ENCODE assay signal across 31 mouse cellular contexts in the genomic region with DNA sequence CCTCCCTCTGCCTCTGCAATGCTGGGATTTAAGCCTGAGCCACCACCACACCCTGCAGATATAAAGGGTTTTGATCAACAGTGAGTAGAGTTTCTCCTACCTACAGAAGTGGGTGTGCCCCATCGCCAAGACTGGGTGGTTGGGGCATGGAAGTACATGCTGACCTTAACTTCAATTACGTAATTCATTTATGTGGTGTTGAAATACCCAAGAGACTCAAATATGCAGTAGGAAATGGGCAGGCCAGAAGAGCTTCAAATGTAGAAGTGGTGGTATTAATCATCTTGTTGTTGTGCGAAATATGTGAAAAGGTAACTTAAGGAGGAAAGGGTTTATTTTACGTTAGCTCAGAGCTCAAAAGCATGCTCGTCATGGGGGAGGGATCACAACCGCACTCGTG.
DNase-seq lines count a peak whose midpoint lies in the region; ATAC-seq and TF ChIP-seq lines count a peak whose summit lies in the region.
"Had no signal": no experiment of that assay in that cellular context is flagged by ENCODE, and none has a peak within 500 bp of the region (broad histone marks: within the 10 kb centered on the region; RNA-seq: fewer than 3 reads in every experiment).

No protein-coding gene starts in this region.

- H3K9ac ChIP-seq in heart, embryonic 12.5 days = no peak overlapping the region
- no peak overlapping the region for H3K9ac ChIP-seq in lung, postnatal 0 days (replicated peaks; ENCODE audit: low read depth)
- H3K9ac ChIP-seq in heart, adult 2 months (ENCODE audit: low read depth, low read length) = no peak overlapping the region
- H3K9ac ChIP-seq: embryonic facial prominence, embryonic 15.5 days; heart, embryonic 15.5 days; hindbrain, embryonic 13.5 days; liver, embryonic 13.5 days; lung, embryonic 15.5 days; midbrain, embryonic 15.5 days had no signal

- DNase-seq in heart, adult 11 months = peak; percentile 68
- peak; percentile 79 for DNase-seq in lung, postnatal 0 days (ENCODE audit: low spot score)
- no peak for DNase-seq in lung, adult 2 months
- peak; percentile 25 for DNase-seq in fat pad, adult 2 months (ENCODE audit: extremely low read depth, low read depth, low spot score)
- DNase-seq in heart, adult 2 months = no peak
- no peak for DNase-seq in adrenal gland, adult 8-10 months
- DNase-seq: adrenal gland, postnatal 25 days; cerebellum, adult 18-20 months; cerebellum, postnatal 14 days; gastrocnemius, postnatal 25 days; heart, postnatal 4 days; kidney, adult 8-10 months; layer of hippocampus, postnatal 36 days; left cerebral cortex, postnatal 4 days; liver, embryonic 13.5 days; right cerebral cortex, adult 18-20 months; spleen, adult 18-20 months; thymus, adult 18-20 months; thymus, postnatal 25 days had no signal

- H3K27ac ChIP-seq in heart, embryonic 12.5 days (ENCODE audit: poor library complexity, severe bottlenecking) = no peak overlapping the region
- H3K27ac ChIP-seq in lung, postnatal 0 days (ENCODE audit: low read length) = no peak overlapping the region
- H3K27ac ChIP-seq in heart, adult 2 months = no peak overlapping the region
- H3K27ac ChIP-seq: embryonic facial prominence, embryonic 10.5 days; embryonic facial prominence, embryonic 15.5 days; heart, embryonic 15.5 days; hindbrain, embryonic 13.5 days; kidney, postnatal 0 days; liver, embryonic 13.5 days; lung, embryonic 15.5 days; midbrain, embryonic 15.5 days had no signal

- no peak for TF ChIP-seq CTCF in lung, postnatal 0 days (IDR thresholded peaks at IDR 0.05)
- TF ChIP-seq CTCF in lung, adult 2 months (IDR thresholded peaks at IDR 0.05; ENCODE audit: insufficient read depth, low read length) = no peak
- no peak for TF ChIP-seq CTCF in heart, adult 2 months (IDR thresholded peaks at IDR 0.05)

- no peak for ATAC-seq in heart, embryonic 12.5 days (ENCODE audit: insufficient number of reproducible peaks, low FRiP score)
- ATAC-seq in lung, postnatal 0 days = peak; percentile 93
- ATAC-seq in monocyte, adult 5-6 weeks (replicated peaks; ENCODE audit: insufficient number of reproducible peaks, low FRiP score, low TSS enrichment, poor library complexity, severe bottlenecking) = peak; percentile 90
- ATAC-seq: activated CD4-positive, CD25-positive, alpha-beta regulatory T cell, adult 4 months; forebrain, embryonic 14.5 days; intestine, embryonic 16.5 days; midbrain, embryonic 15.5 days had no signal

- no peak overlapping the region for H3K4me3 ChIP-seq in heart, embryonic 12.5 days
- H3K4me3 ChIP-seq in lung, postnatal 0 days (ENCODE audit: low read depth, low read length) = no peak overlapping the region
- no peak overlapping the region for H3K4me3 ChIP-seq in lung, adult 2 months (replicated peaks; ENCODE audit: extremely low read depth, low read depth, low read length)
- H3K4me3 ChIP-seq in heart, adult 2 months = no peak overlapping the region
- H3K4me3 ChIP-seq: embryonic facial prominence, embryonic 10.5 days; embryonic facial prominence, embryonic 15.5 days; heart, embryonic 15.5 days; hindbrain, embryonic 13.5 days; liver, embryonic 13.5 days; lung, embryonic 15.5 days; midbrain, embryonic 15.5 days had no signal

- TF ChIP-seq EP300 in lung, postnatal 0 days (IDR thresholded peaks at IDR 0.05) = peak; percentile 67; the same call in 1 of the 2 replicates
- no peak for TF ChIP-seq EP300 in heart, adult 2 months (IDR thresholded peaks at IDR 0.05; ENCODE audit: insufficient read depth, low read depth, low read length)

- no peaks in the 10 kb centered on the region for H3K79me2 ChIP-seq in heart, adult 2 months (replicated peaks; ENCODE audit: control insufficient read depth, insufficient read depth, low read length)

- TF ChIP-seq POLR2A in lung, adult 2 months (IDR thresholded peaks at IDR 0.05; ENCODE audit: borderline replicate concordance, extremely low read depth, low read depth, low read length) = no peak
- TF ChIP-seq POLR2A in heart, adult 2 months (IDR thresholded peaks at IDR 0.05; ENCODE audit: insufficient read depth, low read depth, low read length) = no peak

- no peak overlapping the region for H3K4me2 ChIP-seq in heart, embryonic 12.5 days
- H3K4me2 ChIP-seq in lung, postnatal 0 days (replicated peaks; ENCODE audit: low read depth, low read length) = no peak overlapping the region
- H3K4me2 ChIP-seq: embryonic facial prominence, embryonic 15.5 days; heart, embryonic 15.5 days; hindbrain, embryonic 13.5 days; liver, embryonic 13.5 days; lung, embryonic 15.5 days; midbrain, embryonic 15.5 days had no signal

- no peaks in the 10 kb centered on the region for H3K27me3 ChIP-seq in heart, embryonic 12.5 days (replicated peaks)
- H3K27me3 ChIP-seq in lung, postnatal 0 days (replicated peaks; ENCODE audit: insufficient read depth, low read length) = no peaks in the 10 kb centered on the region
- H3K27me3 ChIP-seq in heart, adult 2 months (ENCODE audit: control insufficient read depth, insufficient read depth, low read length) = no peaks in the 10 kb centered on the region
- H3K27me3 ChIP-seq: embryonic facial prominence, embryonic 15.5 days; heart, embryonic 15.5 days; hindbrain, embryonic 13.5 days; liver, embryonic 13.5 days; midbrain, embryonic 15.5 days had no signal

- WGBS in heart, embryonic 12.5 days = 91% methylated on average over 7 of the region's 7 CpGs
- WGBS in lung, postnatal 0 days = 55% methylated on average over 7 of the region's 7 CpGs
- 61% methylated on average over 7 of the region's 7 CpGs for WGBS in lung, adult 2 months
- WGBS in heart, adult 2 months = 90% methylated on average over 7 of the region's 7 CpGs

- H3K9me3 ChIP-seq in heart, embryonic 12.5 days (replicated peaks) = no peaks in the 10 kb centered on the region
- H3K9me3 ChIP-seq in lung, postnatal 0 days (ENCODE audit: low read length) = no peaks in the 10 kb centered on the region
- H3K9me3 ChIP-seq: embryonic facial prominence, embryonic 10.5 days; embryonic facial prominence, embryonic 15.5 days; heart, embryonic 15.5 days; hindbrain, embryonic 13.5 days; liver, embryonic 13.5 days; lung, embryonic 15.5 days; midbrain, embryonic 15.5 days had no signal

- intact Hi-C loops in heart, adult 2 months (cut with DNase I) = no loop called here

- H3K4me1 ChIP-seq in heart, embryonic 12.5 days (replicated peaks) = peaks cover 13% of the 10 kb centered on the region
- H3K4me1 ChIP-seq in lung, postnatal 0 days (ENCODE audit: insufficient read depth, low read depth, low read length) = no peaks in the 10 kb centered on the region
- no peaks in the 10 kb centered on the region for H3K4me1 ChIP-seq in lung, adult 2 months (ENCODE audit: control insufficient read depth, insufficient read depth, low read length)
- no peaks in the 10 kb centered on the region for H3K4me1 ChIP-seq in heart, adult 2 months (ENCODE audit: control insufficient read depth, insufficient read depth, low read length)

- no peaks in the 10 kb centered on the region for H3K36me3 ChIP-seq in heart, embryonic 12.5 days
- no peaks in the 10 kb centered on the region for H3K36me3 ChIP-seq in lung, postnatal 0 days (ENCODE audit: insufficient read depth, low read length)
- H3K36me3 ChIP-seq in heart, adult 2 months (ENCODE audit: control insufficient read depth, insufficient read depth, low read length) = no peaks in the 10 kb centered on the region
- H3K36me3 ChIP-seq: embryonic facial prominence, embryonic 10.5 days; embryonic facial prominence, embryonic 15.5 days; heart, embryonic 15.5 days; hindbrain, embryonic 13.5 days; liver, embryonic 13.5 days; lung, embryonic 15.5 days; midbrain, embryonic 15.5 days had no signal

Comparison
In these comparisons a context has a peak if more than half of its experiments do, and no peak if none do; other contexts are left out.
1. DNase-seq: peak in heart, adult 11 months (single experiment), lung, postnatal 0 days (single experiment) and fat pad, adult 2 months (single experiment); none in lung, adult 2 months (single experiment), heart, adult 2 months (0 of 2) and adrenal gland, adult 8-10 months (single experiment).